Mouse (Mus musculus): ENCODE measurements around the gene Hoxd12. TPM values are rescaled to one million over a fixed set of nuclear protein-coding genes. Genes with fewer than 3 reads are reported as not detected.

Hoxd12 gene
- polyA plus RNA-seq, 1 experiment from 2014 or later: not detected

- Histone ChIP-seq H3K27me3 (ENCODE audit: control insufficient read depth, insufficient read depth, low read length) (peaks cover 88% of the 10 kb centered on the region), H3K27ac (ENCODE audit: low read depth, low read length) (no peak overlapping the region), H3K9ac (ENCODE audit: low read length) (no peak overlapping the region), H3K36me3 (ENCODE audit: control insufficient read depth, insufficient read depth, low read length) (no peaks in the 10 kb centered on the region), H3K4me1 (ENCODE audit: control insufficient read depth, insufficient read depth, low read length) (peaks cover 4% of the 10 kb centered on the region; the same call in 1 of the 2 replicates), H3K4me3 (ENCODE audit: low read depth, low read length) (peak overlapping the region; percentile 29), H3K4me2 (peak overlapping the region; percentile 37), H3K9me3 (ENCODE audit: control insufficient read depth, low read length) (no peaks in the 10 kb centered on the region)
- DNase-seq (ENCODE audit: low spot score, missing footprints): peak; percentile 92
- 0% methylated on average over 42 of the region's 47 CpGs for WGBS
- ATAC-seq (ENCODE audit: low FRiP score): peak; percentile 67; the same call in 1 of the 2 replicates
Measured at GRCm38 (mm10) chr2:74655420-74655781, 19.4 kb upstream of the Hoxd12 start.

- ATAC-seq (ENCODE audit: low FRiP score) (peak; percentile 59), DNase-seq (ENCODE audit: low spot score, missing footprints) (peak; percentile 97)
- Histone ChIP-seq H3K4me2 (peak overlapping the region; percentile 37), H3K9ac (ENCODE audit: low read length) (no peak overlapping the region), H3K27ac (ENCODE audit: low read depth, low read length) (no peak overlapping the region), H3K36me3 (ENCODE audit: control insufficient read depth, insufficient read depth, low read length) (no peaks in the 10 kb centered on the region), H3K27me3 (ENCODE audit: control insufficient read depth, insufficient read depth, low read length) (peaks cover 87% of the 10 kb centered on the region), H3K4me3 (ENCODE audit: low read depth, low read length) (peak overlapping the region; percentile 29), H3K9me3 (ENCODE audit: control insufficient read depth, low read length) (no peaks in the 10 kb centered on the region), H3K4me1 (ENCODE audit: control insufficient read depth, insufficient read depth, low read length) (peaks cover 4% of the 10 kb centered on the region; the same call in 1 of the 2 replicates)
- WGBS: under 1% methylated on average over 68 of the region's 69 CpGs
Measured at GRCm38 (mm10) chr2:74655821-74656631, 18.8 kb upstream of the Hoxd12 start.

- H3K27ac ChIP-seq (ENCODE audit: low read depth, low read length): no peak overlapping the region
- no peak overlapping the region for H3K4me2 ChIP-seq
- peaks cover 89% of the 10 kb centered on the region for H3K27me3 ChIP-seq (ENCODE audit: control insufficient read depth, insufficient read depth, low read length)
- ATAC-seq (ENCODE audit: low FRiP score): no peak
- DNase-seq (ENCODE audit: low spot score, missing footprints): peak; percentile 97
- no peak overlapping the region for H3K9ac ChIP-seq (ENCODE audit: low read length)
- H3K4me3 ChIP-seq (ENCODE audit: low read depth, low read length): no peak overlapping the region; the same call in 1 of the 2 replicates
- H3K4me1 ChIP-seq (ENCODE audit: control insufficient read depth, insufficient read depth, low read length): peaks cover 6% of the 10 kb centered on the region
- H3K9me3 ChIP-seq (ENCODE audit: control insufficient read depth, low read length): no peaks in the 10 kb centered on the region
- WGBS: 2% methylated on average over 4 of the region's 4 CpGs
- H3K36me3 ChIP-seq (ENCODE audit: control insufficient read depth, insufficient read depth, low read length): no peaks in the 10 kb centered on the region
Measured at GRCm38 (mm10) chr2:74656632-74657021, 18.2 kb upstream of the Hoxd12 start.

GRCm38 (mm10) chr2:74657251-74658023 is 17.4 kb upstream of the Hoxd12 start:
- H3K4me2 ChIP-seq: peak overlapping the region; percentile 9; the same call in 1 of the 2 replicates

GRCm38 (mm10) chr2:74658024-74658666 is 16.7 kb upstream of the Hoxd12 start:
- Histone ChIP-seq H3K9ac (ENCODE audit: low read length) (peak overlapping the region; percentile 36; the same call in 1 of the 2 replicates), H3K27ac (ENCODE audit: low read depth, low read length) (no peak overlapping the region; the same call in 1 of the 2 replicates)
- DNase-seq (ENCODE audit: low spot score, missing footprints): peak; percentile 98

More at GRCm38 (mm10) chr2:74657251-74658023, 17.4 kb upstream of the Hoxd12 start:
- WGBS: 2% methylated on average over 59 of the region's 62 CpGs
- H3K36me3 ChIP-seq (ENCODE audit: control insufficient read depth, insufficient read depth, low read length): no peaks in the 10 kb centered on the region
- H3K4me3 ChIP-seq (ENCODE audit: low read depth, low read length): peak overlapping the region; percentile 16; the same call in 1 of the 2 replicates
- no peak overlapping the region for H3K9ac ChIP-seq (ENCODE audit: low read length)
- DNase-seq (ENCODE audit: low spot score, missing footprints) (peak; percentile 97), ATAC-seq (ENCODE audit: low FRiP score) (no peak)
- H3K27me3 ChIP-seq (ENCODE audit: control insufficient read depth, insufficient read depth, low read length): peaks cover 88% of the 10 kb centered on the region
- peaks cover 7% of the 10 kb centered on the region for H3K4me1 ChIP-seq (ENCODE audit: control insufficient read depth, insufficient read depth, low read length)
- H3K27ac ChIP-seq (ENCODE audit: low read depth, low read length): no peak overlapping the region
- H3K9me3 ChIP-seq (ENCODE audit: control insufficient read depth, low read length): no peaks in the 10 kb centered on the region

GRCm38 (mm10) chr2:74658667-74659371 is 16.0 kb upstream of the Hoxd12 start:
- Histone ChIP-seq H3K36me3 (ENCODE audit: control insufficient read depth, insufficient read depth, low read length) (no peaks in the 10 kb centered on the region), H3K4me1 (ENCODE audit: control insufficient read depth, insufficient read depth, low read length) (peaks cover 7% of the 10 kb centered on the region), H3K4me3 (ENCODE audit: low read depth, low read length) (peak overlapping the region; percentile 9), H3K27me3 (ENCODE audit: control insufficient read depth, insufficient read depth, low read length) (peaks cover 97% of the 10 kb centered on the region), H3K27ac (ENCODE audit: low read depth, low read length) (no peak overlapping the region; the same call in 1 of the 2 replicates), H3K4me2 (no peak overlapping the region), H3K9ac (ENCODE audit: low read length) (peak overlapping the region; percentile 36; the same call in 1 of the 2 replicates), H3K9me3 (ENCODE audit: control insufficient read depth, low read length) (no peaks in the 10 kb centered on the region)
- DNase-seq (ENCODE audit: low spot score, missing footprints): no peak
- WGBS: under 1% methylated on average over 47 of the region's 47 CpGs
- no peak for ATAC-seq (ENCODE audit: low FRiP score)

More at GRCm38 (mm10) chr2:74658024-74658666, 16.7 kb upstream of the Hoxd12 start:
- ATAC-seq (ENCODE audit: low FRiP score): no peak
- Histone ChIP-seq H3K27me3 (ENCODE audit: control insufficient read depth, insufficient read depth, low read length) (peaks cover 93% of the 10 kb centered on the region), H3K4me2 (peak overlapping the region; percentile 9; the same call in 1 of the 2 replicates), H3K36me3 (ENCODE audit: control insufficient read depth, insufficient read depth, low read length) (no peaks in the 10 kb centered on the region), H3K4me3 (ENCODE audit: low read depth, low read length) (peak overlapping the region; percentile 16), H3K4me1 (ENCODE audit: control insufficient read depth, insufficient read depth, low read length) (peaks cover 7% of the 10 kb centered on the region), H3K9me3 (ENCODE audit: control insufficient read depth, low read length) (no peaks in the 10 kb centered on the region)
- under 1% methylated on average over 15 of the region's 15 CpGs for WGBS

GRCm38 (mm10) chr2:74659507-74660005 is 15.3 kb upstream of the Hoxd12 start, which contains the start of gene Evx2:
Gene Evx2 (minus strand): TSS chr2:74659557.
- Histone ChIP-seq H3K4me1 (ENCODE audit: control insufficient read depth, insufficient read depth, low read length) (peaks cover 7% of the 10 kb centered on the region), H3K27me3 (ENCODE audit: control insufficient read depth, insufficient read depth, low read length) (peaks cover 97% of the 10 kb centered on the region), H3K9me3 (ENCODE audit: control insufficient read depth, low read length) (no peaks in the 10 kb centered on the region), H3K27ac (ENCODE audit: low read depth, low read length) (no peak within 1 kb of the TSS; the same call in 1 of the 2 replicates), H3K4me2 (no peak within 1 kb of the TSS), H3K4me3 (ENCODE audit: low read depth, low read length) (peak within 1 kb of the TSS; percentile 9), H3K36me3 (ENCODE audit: control insufficient read depth, insufficient read depth, low read length) (no peaks in the 10 kb centered on the region), H3K9ac (ENCODE audit: low read length) (peak within 1 kb of the TSS; percentile 36; the same call in 1 of the 2 replicates)
- ATAC-seq (ENCODE audit: low FRiP score): no peak
- 3% methylated on average over 28 of the region's 28 CpGs for WGBS
- DNase-seq (ENCODE audit: low spot score, missing footprints): peak; percentile 97
